Mouse (Mus musculus): ENCODE measurements at regions not wholly inside any gene's neighbourhood (a gene's known extent, or its start where the extent isn't known, plus 50 kb on each side); places are given as distances from the start of the nearest gene placed in this dataset.

DNA sequence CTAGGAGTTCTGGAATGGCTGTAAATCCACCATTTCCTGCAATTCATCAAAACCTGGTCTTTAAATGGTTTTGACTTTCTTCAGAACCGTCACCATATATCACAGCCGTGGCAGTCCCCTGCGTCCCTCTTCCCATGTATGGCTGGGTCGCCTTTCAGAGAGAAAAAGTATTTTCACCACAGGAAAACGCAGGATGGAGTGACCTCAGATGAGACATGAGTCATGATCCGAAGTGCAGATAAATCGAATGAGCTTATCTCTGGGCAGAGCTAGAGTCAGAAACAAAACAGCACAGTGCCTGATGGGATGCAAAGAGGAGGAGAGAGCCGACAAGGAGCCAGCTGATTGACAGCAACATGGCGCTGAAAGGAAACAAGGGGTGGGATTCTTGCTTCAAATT, 250.4 kb downstream of the Hlx start:
- no peak overlapping the region for H3ac ChIP-seq (ENCODE audit: control insufficient read depth, insufficient read length, low read depth)
- TF ChIP-seq USF1 (IDR thresholded peaks at IDR 0.05; ENCODE audit: low read depth) (no peak), MYOD1 (IDR thresholded peaks at IDR 0.05; ENCODE audit: control insufficient read depth, insufficient read length, low read depth) (no peak), CEBPB (IDR thresholded peaks at IDR 0.05; ENCODE audit: low read depth) (no peak), MYOG (IDR thresholded peaks at IDR 0.05; ENCODE audit: control insufficient read depth, extremely low read depth, insufficient read length) (no peak), CTCF (IDR thresholded peaks at IDR 0.05; ENCODE audit: control insufficient read depth, insufficient read depth, insufficient read length) (no peak), FOSL1 (IDR thresholded peaks at IDR 0.05; ENCODE audit: insufficient read depth, low read length, poor library complexity, severe bottlenecking) (no peak), MAX (IDR thresholded peaks at IDR 0.05) (no peak)
- H3K79me2 ChIP-seq (ENCODE audit: control insufficient read depth, insufficient read depth) = no peaks in the 10 kb centered on the region
- no peaks in the 10 kb centered on the region for H3K36me3 ChIP-seq (ENCODE audit: control insufficient read depth, insufficient read depth)
- no peaks in the 10 kb centered on the region for H3K79me3 ChIP-seq (ENCODE audit: low read depth)
- H3K27me3 ChIP-seq (ENCODE audit: control insufficient read depth, insufficient read depth, insufficient read length) = no peaks in the 10 kb centered on the region
- H3K4me3 ChIP-seq (ENCODE audit: insufficient read depth, poor library complexity, severe bottlenecking) = no peak overlapping the region

DNA sequence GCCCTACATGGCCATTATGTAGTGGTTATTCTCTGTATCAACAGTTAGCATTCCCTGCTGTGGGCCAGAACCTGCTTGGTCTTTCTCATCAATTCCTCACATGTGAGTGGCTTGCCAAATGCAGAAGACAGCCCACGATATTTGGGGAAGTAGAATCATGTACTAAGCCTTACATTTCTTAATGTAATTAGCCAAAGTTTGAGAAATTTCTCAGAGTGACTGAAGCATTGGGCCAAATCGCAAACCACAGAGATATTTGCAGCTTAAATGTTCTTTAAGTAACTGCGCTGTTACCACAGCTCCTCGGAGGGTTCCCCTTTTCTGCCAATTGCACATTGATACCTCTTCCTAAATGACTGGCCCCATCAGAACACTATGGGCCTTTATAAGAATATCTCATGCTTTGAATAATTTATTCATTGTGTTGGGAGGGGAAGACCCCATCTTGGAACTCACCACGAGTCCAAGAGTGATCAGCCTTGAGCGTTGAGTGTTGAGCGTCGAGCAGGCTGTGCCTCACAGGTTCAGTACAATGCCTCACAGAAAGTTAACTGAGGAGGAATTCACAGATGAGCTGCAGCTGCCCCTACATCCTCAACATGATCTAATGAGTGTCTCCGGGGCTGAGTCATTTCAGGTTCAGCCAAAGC, 251.7 kb downstream of the Hlx start:
- TF ChIP-seq CTCF (IDR thresholded peaks at IDR 0.05; ENCODE audit: control insufficient read depth, insufficient read depth, insufficient read length) (no peak), MYOG (IDR thresholded peaks at IDR 0.05; ENCODE audit: control insufficient read depth, extremely low read depth, insufficient read length) (no peak), MYOD1 (IDR thresholded peaks at IDR 0.05; ENCODE audit: control insufficient read depth, insufficient read length, low read depth) (peak; percentile 72), MAX (IDR thresholded peaks at IDR 0.05) (no peak)
- Histone ChIP-seq H3K79me2 (ENCODE audit: control insufficient read depth, insufficient read depth) (no peaks in the 10 kb centered on the region), H3ac (ENCODE audit: control insufficient read depth, insufficient read length, low read depth) (no peak overlapping the region), H3K79me3 (ENCODE audit: low read depth) (no peaks in the 10 kb centered on the region), H3K27me3 (ENCODE audit: control insufficient read depth, insufficient read depth, insufficient read length) (no peaks in the 10 kb centered on the region), H3K36me3 (ENCODE audit: control insufficient read depth, insufficient read depth) (no peaks in the 10 kb centered on the region), H3K4me3 (ENCODE audit: insufficient read depth, poor library complexity, severe bottlenecking) (no peak overlapping the region)

DNA sequence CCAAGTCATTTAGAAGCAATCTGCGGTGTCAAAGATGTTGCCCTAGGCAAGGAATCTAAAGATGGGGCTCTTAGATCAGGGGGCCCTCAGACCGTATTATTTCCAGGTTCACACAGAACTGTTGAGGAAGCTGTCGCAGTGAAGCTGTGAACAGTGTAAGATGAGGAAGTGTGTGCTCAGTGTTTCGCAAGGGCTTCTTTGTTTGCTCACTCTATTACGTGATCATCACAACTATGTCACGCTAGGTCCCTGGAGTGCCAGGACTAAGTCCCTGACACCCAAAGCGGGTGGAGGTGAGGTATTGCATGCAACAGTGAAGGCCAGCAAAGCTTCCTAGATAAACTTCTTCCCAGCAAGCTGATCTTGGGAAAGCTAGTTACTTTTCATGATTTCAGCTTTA, 254.4 kb downstream of the Hlx start:
- no peaks in the 10 kb centered on the region for H3K36me3 ChIP-seq (ENCODE audit: control insufficient read depth, insufficient read depth)
- no peak for TF ChIP-seq USF1 (IDR thresholded peaks at IDR 0.05; ENCODE audit: low read depth)
- peak; percentile 45 for TF ChIP-seq CEBPB (IDR thresholded peaks at IDR 0.05; ENCODE audit: low read depth)
- H3K79me2 ChIP-seq (ENCODE audit: control insufficient read depth, insufficient read depth) = no peaks in the 10 kb centered on the region
- no peak overlapping the region for H3K4me3 ChIP-seq (ENCODE audit: insufficient read depth, poor library complexity, severe bottlenecking)
- no peak overlapping the region for H3ac ChIP-seq (ENCODE audit: control insufficient read depth, insufficient read length, low read depth)
- no peaks in the 10 kb centered on the region for H3K79me3 ChIP-seq (ENCODE audit: low read depth)
- no peaks in the 10 kb centered on the region for H3K27me3 ChIP-seq (ENCODE audit: control insufficient read depth, insufficient read depth, insufficient read length)

DNA sequence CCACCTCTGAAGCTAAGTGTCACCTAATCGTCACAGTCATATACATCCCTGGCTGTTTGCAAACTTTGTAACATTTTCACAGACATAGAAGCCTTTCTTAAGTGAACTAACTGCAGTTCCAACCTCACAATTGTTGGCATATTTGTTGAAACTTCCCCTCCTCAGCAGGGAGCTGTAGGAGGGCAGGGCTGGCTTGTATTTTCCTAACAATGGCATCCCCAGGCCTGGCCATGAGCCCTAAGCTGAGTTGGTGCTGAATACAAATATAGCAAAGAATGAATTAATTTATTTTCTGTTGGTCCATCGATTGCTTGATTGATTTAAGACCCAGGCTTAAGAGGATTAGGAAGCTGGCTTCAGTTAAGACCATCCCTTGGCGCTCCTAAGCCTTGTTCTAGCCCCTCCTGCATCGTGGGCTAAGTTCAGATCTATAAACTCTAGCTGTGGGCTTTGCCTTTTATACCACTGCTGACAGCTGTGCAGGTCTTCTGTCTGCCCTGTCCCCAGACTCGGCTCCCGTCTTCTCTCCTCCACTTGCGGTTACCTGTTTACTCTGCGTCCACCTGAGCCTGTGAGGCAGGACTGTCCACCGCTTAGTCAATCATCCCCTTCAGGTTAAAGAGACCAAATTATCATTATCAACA, 269.8 kb downstream of the Hlx start:
- Histone ChIP-seq H3K79me2 (ENCODE audit: control insufficient read depth, insufficient read depth) (no peaks in the 10 kb centered on the region), H3ac (ENCODE audit: control insufficient read depth, insufficient read length, low read depth) (no peak overlapping the region), H3K36me3 (ENCODE audit: control insufficient read depth, insufficient read depth) (no peaks in the 10 kb centered on the region), H3K4me3 (ENCODE audit: insufficient read depth, poor library complexity, severe bottlenecking) (no peak overlapping the region), H3K27me3 (ENCODE audit: control insufficient read depth, insufficient read depth, insufficient read length) (no peaks in the 10 kb centered on the region), H3K79me3 (ENCODE audit: low read depth) (no peaks in the 10 kb centered on the region)
- no peak for TF ChIP-seq MYOG (IDR thresholded peaks at IDR 0.05; ENCODE audit: control insufficient read depth, extremely low read depth, insufficient read length)
- TF ChIP-seq CTCF (IDR thresholded peaks at IDR 0.05; ENCODE audit: control insufficient read depth, insufficient read depth, insufficient read length) = no peak
- no peak for TF ChIP-seq USF1 (IDR thresholded peaks at IDR 0.05; ENCODE audit: low read depth)
- TF ChIP-seq FOSL1 (IDR thresholded peaks at IDR 0.05; ENCODE audit: insufficient read depth, low read length, poor library complexity, severe bottlenecking) = no peak
- no peak for TF ChIP-seq MAX (IDR thresholded peaks at IDR 0.05)

DNA sequence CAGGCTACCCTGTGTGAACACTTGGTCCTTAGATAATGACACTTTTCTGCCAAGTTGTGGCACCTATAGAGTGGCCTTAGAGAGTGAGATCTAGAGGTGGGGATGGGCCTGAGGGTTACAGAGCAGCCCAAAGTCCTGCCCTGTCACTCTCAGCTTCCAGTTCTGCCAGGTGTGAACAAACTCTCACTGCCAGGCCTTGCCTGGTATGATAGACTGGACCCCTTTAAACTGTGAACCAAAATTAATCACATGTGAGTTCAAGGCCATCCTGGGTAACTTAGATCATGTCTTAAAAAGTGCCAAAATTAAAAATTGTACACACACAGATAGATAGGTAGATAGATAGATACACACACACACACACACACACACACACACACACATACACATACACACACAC, 271.0 kb downstream of the Hlx start:
- H3K4me3 ChIP-seq (ENCODE audit: insufficient read depth, poor library complexity, severe bottlenecking) = no peak overlapping the region
- no peaks in the 10 kb centered on the region for H3K79me3 ChIP-seq (ENCODE audit: low read depth)
- TF ChIP-seq CTCF (IDR thresholded peaks at IDR 0.05; ENCODE audit: control insufficient read depth, insufficient read depth, insufficient read length) = no peak
- no peak for TF ChIP-seq MAX (IDR thresholded peaks at IDR 0.05)
- H3K36me3 ChIP-seq (ENCODE audit: control insufficient read depth, insufficient read depth) = no peaks in the 10 kb centered on the region
- H3K79me2 ChIP-seq (ENCODE audit: control insufficient read depth, insufficient read depth) = no peaks in the 10 kb centered on the region
- no peaks in the 10 kb centered on the region for H3K27me3 ChIP-seq (ENCODE audit: control insufficient read depth, insufficient read depth, insufficient read length)
- no peak overlapping the region for H3ac ChIP-seq (ENCODE audit: control insufficient read depth, insufficient read length, low read depth)

DNA sequence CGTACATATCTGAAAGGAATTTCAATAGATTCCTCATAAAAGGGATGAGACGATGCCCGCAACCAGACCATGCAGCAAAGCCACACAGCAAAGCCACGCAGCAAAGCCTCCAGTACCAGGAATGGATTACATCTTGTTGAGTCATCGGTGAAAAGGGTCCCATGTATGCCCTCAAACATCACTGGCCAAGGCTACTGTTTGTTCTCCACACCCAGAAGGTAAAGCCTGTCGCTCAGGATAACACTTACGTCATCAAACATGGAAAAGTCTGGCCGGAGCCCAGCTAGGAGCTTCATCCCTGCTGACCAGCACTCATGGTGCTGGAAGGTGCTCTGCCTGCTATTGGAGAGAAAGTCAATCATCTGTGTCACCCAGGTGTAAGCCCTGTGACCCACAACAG, 275.7 kb downstream of the Hlx start:
- H3ac ChIP-seq (ENCODE audit: control insufficient read depth, insufficient read length, low read depth) = no peak overlapping the region
- no peaks in the 10 kb centered on the region for H3K27me3 ChIP-seq (ENCODE audit: control insufficient read depth, insufficient read depth, insufficient read length)
- no peaks in the 10 kb centered on the region for H3K36me3 ChIP-seq (ENCODE audit: control insufficient read depth, insufficient read depth)
- no peaks in the 10 kb centered on the region for H3K79me3 ChIP-seq (ENCODE audit: low read depth)
- TF ChIP-seq MYOG (IDR thresholded peaks at IDR 0.05; ENCODE audit: control insufficient read depth, extremely low read depth, insufficient read length) (no peak), MYOD1 (IDR thresholded peaks at IDR 0.05; ENCODE audit: control insufficient read depth, insufficient read length, low read depth) (no peak), FOSL1 (IDR thresholded peaks at IDR 0.05; ENCODE audit: insufficient read depth, low read length, poor library complexity, severe bottlenecking) (no peak), MAX (IDR thresholded peaks at IDR 0.05) (peak; percentile 59), USF1 (IDR thresholded peaks at IDR 0.05; ENCODE audit: low read depth) (no peak), CEBPB (IDR thresholded peaks at IDR 0.05; ENCODE audit: low read depth) (no peak), CTCF (IDR thresholded peaks at IDR 0.05; ENCODE audit: control insufficient read depth, insufficient read depth, insufficient read length) (no peak)
- H3K79me2 ChIP-seq (ENCODE audit: control insufficient read depth, insufficient read depth) = no peaks in the 10 kb centered on the region
- H3K4me3 ChIP-seq (ENCODE audit: insufficient read depth, poor library complexity, severe bottlenecking) = no peak overlapping the region

Measured in C2C12 (cell line).